Mouse (Mus musculus) midbrain, embryonic 10.5 days (tissue): Measurements from ENCODE around the gene Diaph2. TPM values are rescaled to one million over a fixed set of nuclear protein-coding genes. Genes with fewer than 3 reads are reported as not detected.

ENCODE experiments used
- DNase-seq: peaks from one replicate; pipeline ENCODE4 v3.0.0-alpha.2; 2017; ENCODE audit warnings: low spot score
- H3K27ac ChIP-seq: fragments of 300-500 bp; sonication (generic); replicated peaks from 2 replicates; pipeline ENCODE4 v1.5.1; 2016; ENCODE audit warnings: mild to moderate bottlenecking
- H3K27me3 ChIP-seq: fragments of 300-500 bp; sonication (generic); 2 replicates; pipeline ENCODE4 v1.6.1; 2016; ENCODE audit warnings: low read depth, mild to moderate bottlenecking; ENCODE audit not compliant: poor library complexity, severe bottlenecking
- H3K36me3 ChIP-seq: fragments of 300-500 bp; sonication (generic); 2 replicates; pipeline ENCODE4 v1.6.1; 2016; ENCODE audit warnings: mild to moderate bottlenecking, moderate library complexity
- H3K4me1 ChIP-seq: fragments of 300-500 bp; sonication (generic); 2 replicates; pipeline ENCODE4 v1.6.1; 2016
- H3K4me3 ChIP-seq: fragments of 300-500 bp; sonication (generic); 2 replicates; pipeline ENCODE4 v1.5.1; 2016; ENCODE audit warnings: mild to moderate bottlenecking, moderate library complexity
- H3K9me3 ChIP-seq: fragments of 300-500 bp; sonication (generic); replicated peaks from 2 replicates; pipeline ENCODE4 v1.6.1; 2016; ENCODE audit warnings: mild to moderate bottlenecking
- WGBS: fragments of 180-500 bp; shearing (Covaris S2); methylation state at CpG from one replicate; pipeline ENCODE4 v1.1.7; 2016; 5-methylcytosine and 5-hydroxymethylcytosine counted together
- polyA plus RNA-seq: library from polyadenylated mRNA; unstranded; fragments of >200 nt; fragmentation: Nextera tagmentation; extraction: Ambion mirVana; gene quantifications from 2 replicates; pipeline ENCODE4 v1.2.1, GENCODE M21; 2016

Gene Diaph2
- polyA plus RNA-seq, result 3.1 and 4.2 TPM in 2 replicates

GRCm38 (mm10) chrX:129749571-129750061 is at the start of gene Diaph2:
Diaph2 (plus strand) TSS chrX:129749742.
- Histone ChIP-seq H3K9me3 (no peaks in the 10 kb centered on the region), H3K27me3 (no peaks in the 10 kb centered on the region), H3K4me1 (no peaks in the 10 kb centered on the region), H3K4me3 (peak within 1 kb of the TSS; percentile 63), H3K27ac (peak within 1 kb of the TSS; percentile 83), H3K36me3 (no peaks in the 10 kb centered on the region)
- WGBS, result 14% methylated on average over 49 of the region's 49 CpGs
- DNase-seq, result peak; percentile 79

- Histone ChIP-seq H3K9me3 (no peaks in the 10 kb centered on the region), H3K4me3 (no peak overlapping the region), H3K36me3 (no peaks in the 10 kb centered on the region), H3K27ac (no peak overlapping the region), H3K4me1 (no peaks in the 10 kb centered on the region), H3K27me3 (no peaks in the 10 kb centered on the region)
- 73% methylated on average over 6 of the region's 6 CpGs for WGBS
- DNase-seq, result no peak
Measured at GRCm38 (mm10) chrX:129701634-129702312, 47.8 kb upstream of the Diaph2 start.

DNA sequence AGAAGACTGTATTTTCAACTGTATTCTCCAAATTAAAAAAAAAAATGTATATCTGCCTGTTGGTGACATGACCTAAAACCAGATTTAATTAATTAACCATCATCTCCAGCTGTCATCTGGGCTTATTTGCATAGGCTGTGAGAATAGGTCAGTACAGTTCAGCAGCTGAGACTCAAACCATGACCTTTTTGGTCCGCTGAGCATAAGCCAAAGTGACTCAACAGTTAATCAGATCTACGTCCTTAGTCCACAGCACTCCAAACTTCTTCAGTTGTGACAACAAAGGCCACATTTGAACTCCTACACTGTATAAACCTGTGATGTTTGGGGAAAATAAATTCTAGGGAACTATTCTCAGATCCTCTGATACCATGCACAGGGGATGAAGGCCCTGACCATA is 39.9 kb upstream of the Diaph2 start:
- Histone ChIP-seq H3K4me1 (no peaks in the 10 kb centered on the region), H3K9me3 (no peaks in the 10 kb centered on the region), H3K27ac (no peak overlapping the region), H3K4me3 (no peak overlapping the region), H3K27me3 (no peaks in the 10 kb centered on the region), H3K36me3 (no peaks in the 10 kb centered on the region)
- WGBS, result 73% methylated on average over 2 of the region's 2 CpGs
- DNase-seq, result no peak

DNA sequence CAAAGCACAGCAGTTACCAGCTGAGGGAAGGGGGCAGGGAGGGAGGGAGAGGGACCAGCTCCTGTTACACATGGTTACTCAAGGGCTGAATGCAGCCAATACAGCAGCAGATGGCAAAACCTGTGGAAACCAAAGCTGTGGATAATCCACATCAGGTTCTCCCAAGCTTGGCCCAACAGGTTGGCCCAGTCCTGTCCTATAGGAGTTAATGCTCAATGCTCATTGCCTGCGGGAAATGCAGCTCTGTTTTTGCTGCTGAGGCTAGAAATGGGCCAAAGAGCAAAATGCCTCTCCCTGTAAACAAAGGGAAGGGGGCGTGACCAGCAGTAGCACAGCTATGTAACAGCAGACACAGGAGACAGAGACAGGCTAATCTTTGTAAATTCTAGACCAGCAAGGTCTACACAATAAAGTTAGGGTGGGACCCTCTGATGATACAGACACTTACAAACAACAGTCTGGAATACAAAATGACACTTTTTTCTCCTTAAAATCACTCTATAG is 20.8 kb upstream of the Diaph2 start:
- no peak overlapping the region for H3K4me3 ChIP-seq
- H3K9me3 ChIP-seq, result no peaks in the 10 kb centered on the region
- H3K27me3 ChIP-seq, result no peaks in the 10 kb centered on the region
- H3K4me1 ChIP-seq, result no peaks in the 10 kb centered on the region
- no peak overlapping the region for H3K27ac ChIP-seq
- no peaks in the 10 kb centered on the region for H3K36me3 ChIP-seq
- DNase-seq, result no peak
- 66% methylated on average over 2 of the region's 2 CpGs for whole genome bisulfite sequencing

DNA sequence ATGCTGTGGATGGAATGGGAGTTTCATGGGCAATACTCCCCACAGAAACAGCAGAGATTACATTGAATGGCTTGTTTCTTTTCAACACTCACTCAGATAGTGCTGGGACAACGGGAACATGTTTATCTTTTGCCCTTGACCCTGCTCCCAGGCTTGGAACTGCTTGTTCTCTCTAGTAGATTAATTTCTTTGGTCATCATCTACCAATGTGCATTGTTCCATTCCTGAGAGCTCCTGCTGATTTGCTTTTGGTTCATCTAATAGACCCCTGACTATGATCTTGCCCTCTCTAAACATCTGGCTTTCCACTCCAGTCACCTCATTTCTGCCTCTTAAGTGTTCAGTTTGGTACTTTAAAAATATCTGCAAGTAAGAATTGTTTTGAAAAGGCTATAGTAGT is 13.0 kb upstream of the Diaph2 start:
- WGBS, result 53% methylated on average over 1 of the region's 1 CpGs
- Histone ChIP-seq H3K27me3 (no peaks in the 10 kb centered on the region), H3K9me3 (no peaks in the 10 kb centered on the region), H3K27ac (no peak overlapping the region), H3K4me3 (no peak overlapping the region), H3K4me1 (no peaks in the 10 kb centered on the region), H3K36me3 (no peaks in the 10 kb centered on the region)
- no peak for DNase-seq

GRCm38 (mm10) chrX:129739226-129739625 is 10.3 kb upstream of the Diaph2 start:
- H3K4me3 ChIP-seq, result no peak overlapping the region
- no peaks in the 10 kb centered on the region for H3K4me1 ChIP-seq
- H3K36me3 ChIP-seq, result no peaks in the 10 kb centered on the region
- H3K27me3 ChIP-seq, result no peaks in the 10 kb centered on the region
- no peak for DNase-seq
- H3K9me3 ChIP-seq, result no peaks in the 10 kb centered on the region
- no peak overlapping the region for H3K27ac ChIP-seq

DNA sequence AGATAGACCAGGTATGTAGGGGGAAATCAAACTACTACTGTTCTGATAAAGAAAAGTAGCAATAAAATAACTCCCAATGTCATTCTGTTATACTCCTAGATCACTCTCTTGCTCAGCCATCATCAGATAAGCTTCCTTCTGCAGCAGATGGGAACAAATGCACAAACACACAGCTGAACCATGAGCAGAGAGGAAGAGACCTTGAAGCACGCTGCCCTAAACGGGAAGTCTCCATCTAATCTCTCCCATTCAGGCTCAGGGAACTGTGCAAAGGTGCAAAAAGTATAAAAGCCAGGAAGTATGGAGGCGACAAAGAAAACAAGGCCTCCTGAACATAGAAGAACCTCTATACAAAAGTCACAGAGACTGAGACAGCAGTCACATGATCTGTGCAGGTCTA is 6.6 kb upstream of the Diaph2 start:
- Histone ChIP-seq H3K27ac (no peak overlapping the region), H3K27me3 (no peaks in the 10 kb centered on the region), H3K9me3 (no peaks in the 10 kb centered on the region), H3K4me3 (no peak overlapping the region), H3K4me1 (no peaks in the 10 kb centered on the region), H3K36me3 (no peaks in the 10 kb centered on the region)
- no peak for DNase-seq
- WGBS, result 88% methylated on average over 3 of the region's 3 CpGs

DNA sequence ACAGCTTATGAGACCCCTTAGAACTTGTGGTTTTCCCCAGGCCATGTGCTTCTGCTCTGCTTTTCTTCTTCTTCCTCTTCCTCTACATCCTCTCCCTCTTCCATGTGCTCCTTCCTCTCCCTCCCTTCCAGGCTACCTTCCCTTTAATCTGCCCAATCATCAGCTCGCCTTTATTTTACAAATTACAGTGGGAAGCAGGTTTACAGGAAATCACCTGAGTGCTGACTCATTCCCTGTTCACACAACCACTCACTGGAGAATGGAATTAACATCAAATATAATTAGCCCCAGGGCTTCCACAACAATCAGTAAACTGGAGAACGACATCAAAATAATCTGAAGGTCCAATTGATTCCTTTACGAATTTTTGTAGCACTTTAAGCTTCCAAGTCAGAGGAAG is 3.6 kb upstream of the Diaph2 start:
- DNase-seq, result no peak
- no peaks in the 10 kb centered on the region for H3K4me1 ChIP-seq
- H3K4me3 ChIP-seq, result no peak overlapping the region
- no peaks in the 10 kb centered on the region for H3K36me3 ChIP-seq
- H3K27me3 ChIP-seq, result no peaks in the 10 kb centered on the region
- 79% methylated on average over 3 of the region's 3 CpGs for WGBS
- H3K9me3 ChIP-seq, result no peaks in the 10 kb centered on the region
- H3K27ac ChIP-seq, result no peak overlapping the region

- DNase-seq, result no peak
- H3K4me3 ChIP-seq, result peak overlapping the region; percentile 63
- H3K4me1 ChIP-seq, result no peaks in the 10 kb centered on the region
- H3K27me3 ChIP-seq, result no peaks in the 10 kb centered on the region
- 0 out of 2 replicates have a peak overlapping the region, but pooled peaks have one; percentile 83 for H3K27ac ChIP-seq
- H3K36me3 ChIP-seq, result no peaks in the 10 kb centered on the region
- WGBS, result 50% methylated on average over 1 of the region's 1 CpGs
- H3K9me3 ChIP-seq, result no peaks in the 10 kb centered on the region
Measured at GRCm38 (mm10) chrX:129749102-129749501, 440 bp upstream of the Diaph2 start.

DNA sequence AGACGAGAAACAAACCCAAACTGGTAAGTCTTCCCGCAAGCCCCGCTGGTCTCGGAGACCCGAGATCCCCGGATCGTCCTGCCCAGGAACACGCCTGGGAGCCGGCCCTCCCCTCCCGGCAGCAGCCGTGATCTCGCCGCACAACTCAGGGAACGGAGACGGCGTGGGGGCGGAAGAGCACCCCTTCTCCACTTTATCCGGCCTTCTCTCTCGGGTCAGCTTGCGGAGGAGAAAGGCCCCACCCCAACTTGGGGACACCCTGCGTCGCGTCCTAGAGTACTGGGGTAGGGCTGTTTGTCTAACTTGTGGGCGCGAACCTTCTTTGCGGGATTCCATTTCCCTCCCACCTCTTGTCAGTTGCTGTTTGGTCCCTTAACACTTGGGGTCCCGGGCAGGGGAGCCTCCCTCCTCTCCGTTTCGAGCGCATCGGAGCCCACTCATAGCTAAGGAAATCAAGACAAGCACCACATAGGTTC is 590 bp downstream of the Diaph2 start:
- Histone ChIP-seq H3K27me3 (no peaks in the 10 kb centered on the region), H3K36me3 (no peaks in the 10 kb centered on the region), H3K4me3 (peak overlapping the region; percentile 63), H3K27ac (peak overlapping the region; percentile 83), H3K4me1 (no peaks in the 10 kb centered on the region), H3K9me3 (no peaks in the 10 kb centered on the region)
- peak; percentile 28 for DNase-seq
- 35% methylated on average over 23 of the region's 31 CpGs for WGBS

DNA sequence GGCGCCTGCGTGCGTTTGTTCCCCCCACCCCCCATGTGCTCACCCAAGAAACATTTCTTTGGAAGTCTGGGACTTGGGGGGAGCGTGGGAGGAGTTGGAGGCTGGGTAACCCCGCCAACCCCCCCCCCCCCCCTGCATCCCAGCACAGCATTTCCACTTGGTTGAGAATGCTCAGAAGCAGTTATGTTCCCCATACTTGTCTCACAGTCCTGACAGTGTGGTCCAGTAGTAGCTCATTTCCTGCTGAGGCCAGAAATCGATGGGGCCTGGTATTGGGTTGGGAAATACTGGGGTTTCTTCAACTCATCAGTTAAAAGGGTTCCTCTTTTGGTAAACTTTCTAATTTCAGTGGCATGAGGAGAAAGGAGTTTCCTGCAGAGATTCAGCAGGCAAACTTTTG is 1.1 kb downstream of the Diaph2 start:
- Histone ChIP-seq H3K4me3 (peak overlapping the region; percentile 63), H3K4me1 (no peaks in the 10 kb centered on the region), H3K27ac (peak overlapping the region; percentile 83), H3K27me3 (no peaks in the 10 kb centered on the region), H3K36me3 (no peaks in the 10 kb centered on the region), H3K9me3 (no peaks in the 10 kb centered on the region)
- 12% methylated on average over 6 of the region's 6 CpGs for WGBS
- peak; percentile 12 for DNase-seq

- Histone ChIP-seq H3K36me3 (no peaks in the 10 kb centered on the region), H3K27me3 (no peaks in the 10 kb centered on the region), H3K4me1 (no peaks in the 10 kb centered on the region), H3K9me3 (no peaks in the 10 kb centered on the region), H3K27ac (no peak overlapping the region), H3K4me3 (no peak overlapping the region)
- no peak for DNase-seq
Measured at GRCm38 (mm10) chrX:129756606-129757005, 7.1 kb downstream of the Diaph2 start.

- no peaks in the 10 kb centered on the region for H3K9me3 ChIP-seq
- H3K36me3 ChIP-seq, result no peaks in the 10 kb centered on the region
- WGBS, result 87% methylated on average over 2 of the region's 2 CpGs
- no peaks in the 10 kb centered on the region for H3K4me1 ChIP-seq
- no peak for DNase-seq
- no peak overlapping the region for H3K27ac ChIP-seq
- H3K27me3 ChIP-seq, result no peaks in the 10 kb centered on the region
- no peak overlapping the region for H3K4me3 ChIP-seq
Measured at GRCm38 (mm10) chrX:129762649-129763048, 13.1 kb downstream of the Diaph2 start.
